Mouse (Mus musculus): ENCODE data around the gene Ccr3.
"Not testable (repeated sequence)": the region's sequence is repeated elsewhere in the genome, so short reads cannot be mapped to it uniquely, and the experiment has no call there.

The Ccr3 gene

DNA sequence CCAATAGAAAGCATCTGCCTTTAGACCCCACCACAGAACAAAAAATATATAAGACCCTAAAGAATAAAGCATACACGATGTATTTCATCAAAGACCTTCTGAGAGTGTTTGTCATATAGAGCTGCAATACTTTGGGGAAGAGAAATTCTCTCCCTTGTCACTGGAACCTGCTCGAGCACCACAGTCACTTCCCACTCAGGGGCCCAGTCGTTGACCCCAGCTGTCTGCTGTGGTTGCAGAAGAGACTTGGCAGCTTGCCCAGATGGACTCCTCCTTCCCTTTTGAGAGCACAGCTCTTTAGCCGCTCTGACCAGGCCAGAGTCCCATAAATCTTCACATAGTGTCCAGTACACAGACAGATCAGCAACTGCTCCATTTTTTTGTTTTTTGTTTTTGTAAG, 15.9 kb downstream of the Ccr3 start:
- in situ Hi-C loops (cut with MboI; ENCODE audit: low pct_unique_long_range_greater_than_20kb in 1 of 2, low sequenced_read_pairs in 2 of 2, unreplicated experiment in 1 of 2), result no loop called here

DNA sequence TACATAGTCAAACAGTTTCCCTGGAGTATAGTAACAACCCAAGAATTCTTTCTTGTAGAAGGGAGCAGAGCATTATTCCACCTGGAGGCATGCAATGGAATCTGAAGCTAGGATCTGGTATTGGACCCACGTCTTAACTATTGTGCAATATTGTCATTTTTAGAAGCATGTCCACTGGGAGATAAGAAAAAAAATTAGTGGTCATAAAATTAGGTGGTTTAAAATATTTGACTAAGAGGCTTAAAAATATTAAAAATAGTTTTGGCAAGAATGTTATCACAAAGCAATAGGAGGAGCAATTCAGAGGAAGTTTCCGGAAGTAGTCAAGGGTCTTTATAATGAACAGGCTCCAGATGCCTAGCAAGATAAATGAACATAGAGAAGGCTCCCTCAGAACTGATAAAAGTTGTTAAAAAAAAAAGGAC, 16.4 kb downstream of the Ccr3 start:
- in situ Hi-C loops (cut with MboI; ENCODE audit: low pct_unique_long_range_greater_than_20kb in 1 of 2, low sequenced_read_pairs in 2 of 2, unreplicated experiment in 1 of 2), result no loop called here

DNA sequence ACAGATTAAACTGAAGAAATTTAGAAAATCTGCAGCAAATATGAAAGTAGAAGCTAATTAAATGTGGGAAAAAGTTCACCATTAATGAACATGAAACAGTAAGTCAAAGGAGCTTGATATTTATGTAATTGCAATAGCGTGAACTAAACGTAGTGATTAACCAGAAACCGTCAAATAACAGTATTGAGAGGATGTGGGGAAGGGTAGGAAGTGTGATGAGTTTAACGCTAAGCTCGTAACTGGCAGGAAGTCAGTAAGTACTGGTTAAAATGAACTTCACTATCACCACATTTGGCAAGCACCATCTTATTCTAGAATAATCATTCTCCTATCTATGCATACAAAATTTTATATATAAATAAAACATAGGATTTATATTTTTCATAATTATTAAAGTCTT, 17.2 kb downstream of the Ccr3 start:
- in situ Hi-C loops (cut with MboI; ENCODE audit: low pct_unique_long_range_greater_than_20kb in 1 of 2, low sequenced_read_pairs in 2 of 2, unreplicated experiment in 1 of 2), result no loop called here

DNA sequence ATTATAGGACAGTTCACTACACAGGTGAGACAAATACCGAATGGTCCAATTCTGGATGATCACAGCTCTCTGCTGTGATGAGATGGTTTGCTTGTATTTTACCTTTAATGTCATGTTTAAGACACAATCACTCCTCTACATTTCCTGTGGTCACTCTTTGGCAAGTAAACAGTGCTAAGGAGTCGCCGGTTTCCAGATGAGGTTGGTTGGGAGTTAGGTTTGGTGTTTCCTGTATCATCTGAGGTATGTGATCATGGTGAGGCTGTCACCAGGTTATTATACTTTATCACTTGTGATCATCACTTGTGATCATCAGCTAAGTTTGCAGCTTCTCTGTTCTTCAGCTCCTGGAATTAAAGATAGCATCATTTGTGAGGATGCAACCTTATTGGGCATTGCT, 19.2 kb downstream of the Ccr3 start:
- in situ Hi-C loops (cut with MboI; ENCODE audit: low pct_unique_long_range_greater_than_20kb in 1 of 2, low sequenced_read_pairs in 2 of 2, unreplicated experiment in 1 of 2), result no loop called here

DNA sequence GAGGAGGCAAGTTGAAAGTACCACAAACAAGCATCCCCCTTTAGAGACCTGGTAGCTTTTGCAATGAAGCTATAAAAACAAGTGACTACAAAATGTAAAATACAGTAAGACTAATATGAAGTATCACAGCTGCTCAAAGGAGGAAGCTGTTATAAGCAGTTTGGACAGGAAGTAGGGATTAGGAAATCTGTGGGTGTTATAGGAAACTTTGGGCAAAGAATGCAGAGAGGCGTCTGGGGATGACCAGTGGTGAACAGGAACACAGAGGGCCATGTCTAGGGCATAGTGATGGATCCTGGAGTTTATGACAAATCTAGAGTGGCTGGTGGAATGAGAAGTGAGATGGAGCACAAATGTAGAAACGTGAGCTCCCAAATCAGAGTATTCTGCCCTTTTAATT, 31.8 kb downstream of the Ccr3 start:
- in situ Hi-C loops (cut with MboI; ENCODE audit: low pct_unique_long_range_greater_than_20kb in 1 of 2, low sequenced_read_pairs in 2 of 2, unreplicated experiment in 1 of 2), result no loop called here

DNA sequence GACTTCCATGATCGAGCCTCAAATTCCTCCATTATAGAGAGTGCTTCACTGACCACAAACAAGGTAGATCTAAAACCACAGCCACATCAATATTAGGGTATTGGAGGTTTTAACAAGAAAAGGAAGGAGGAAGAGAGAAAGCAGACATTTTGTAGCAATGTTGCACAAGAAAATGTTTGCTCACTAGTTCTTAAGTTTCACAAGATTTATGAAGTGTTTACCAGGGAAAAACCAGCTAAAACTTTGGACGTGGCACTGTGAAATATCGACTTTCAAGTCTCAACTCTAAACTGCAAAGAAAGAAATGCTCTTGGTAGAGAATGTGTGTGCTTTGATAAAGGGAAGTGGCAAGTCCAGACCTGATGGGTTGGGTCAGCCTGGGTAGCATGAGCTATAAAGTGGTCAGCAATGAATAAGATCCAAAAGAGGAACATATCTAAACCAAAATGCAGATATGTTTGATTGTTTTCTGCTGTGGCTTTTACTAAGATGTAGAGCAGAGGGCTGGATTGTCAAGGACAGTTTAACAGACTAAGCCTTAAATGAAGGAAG, 34.5 kb downstream of the Ccr3 start:
- in situ Hi-C loops (cut with MboI; ENCODE audit: low pct_unique_long_range_greater_than_20kb in 1 of 2, low sequenced_read_pairs in 2 of 2, unreplicated experiment in 1 of 2), result no loop called here

DNA sequence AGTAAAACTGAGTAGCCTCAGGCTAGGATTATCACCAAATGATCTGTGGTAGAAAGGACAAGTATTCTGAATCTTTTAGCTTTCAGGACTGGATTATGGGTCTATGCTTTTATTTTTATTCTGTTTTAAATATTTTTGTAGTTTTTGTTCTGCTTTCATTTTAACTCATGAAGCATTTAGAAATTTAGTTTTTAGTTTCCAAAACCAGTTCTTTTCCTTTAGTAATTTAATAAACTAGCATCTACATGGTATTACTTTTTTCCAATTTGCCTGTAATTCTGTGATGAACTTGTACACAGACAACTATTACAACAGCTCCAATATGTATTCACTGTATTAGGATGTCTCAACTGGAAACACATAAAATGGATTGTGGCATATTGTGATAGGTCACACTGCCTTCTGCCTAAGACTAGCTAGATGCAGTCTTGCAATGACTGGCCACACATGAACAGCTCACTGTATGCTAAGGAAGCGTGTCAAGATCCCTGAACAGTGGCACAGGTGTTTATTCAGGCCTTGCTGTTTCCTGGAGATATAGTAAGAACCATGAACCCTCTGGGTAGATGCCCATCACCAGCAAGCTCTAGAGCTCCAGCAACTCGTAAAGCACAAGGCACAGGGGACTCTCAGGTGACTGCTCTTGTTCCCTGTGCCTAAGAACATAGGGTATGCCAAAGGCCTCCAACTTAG, 38.0 kb downstream of the Ccr3 start:
- in situ Hi-C loops (cut with MboI; ENCODE audit: low pct_unique_long_range_greater_than_20kb in 1 of 2, low sequenced_read_pairs in 2 of 2, unreplicated experiment in 1 of 2), result no loop called here

DNA sequence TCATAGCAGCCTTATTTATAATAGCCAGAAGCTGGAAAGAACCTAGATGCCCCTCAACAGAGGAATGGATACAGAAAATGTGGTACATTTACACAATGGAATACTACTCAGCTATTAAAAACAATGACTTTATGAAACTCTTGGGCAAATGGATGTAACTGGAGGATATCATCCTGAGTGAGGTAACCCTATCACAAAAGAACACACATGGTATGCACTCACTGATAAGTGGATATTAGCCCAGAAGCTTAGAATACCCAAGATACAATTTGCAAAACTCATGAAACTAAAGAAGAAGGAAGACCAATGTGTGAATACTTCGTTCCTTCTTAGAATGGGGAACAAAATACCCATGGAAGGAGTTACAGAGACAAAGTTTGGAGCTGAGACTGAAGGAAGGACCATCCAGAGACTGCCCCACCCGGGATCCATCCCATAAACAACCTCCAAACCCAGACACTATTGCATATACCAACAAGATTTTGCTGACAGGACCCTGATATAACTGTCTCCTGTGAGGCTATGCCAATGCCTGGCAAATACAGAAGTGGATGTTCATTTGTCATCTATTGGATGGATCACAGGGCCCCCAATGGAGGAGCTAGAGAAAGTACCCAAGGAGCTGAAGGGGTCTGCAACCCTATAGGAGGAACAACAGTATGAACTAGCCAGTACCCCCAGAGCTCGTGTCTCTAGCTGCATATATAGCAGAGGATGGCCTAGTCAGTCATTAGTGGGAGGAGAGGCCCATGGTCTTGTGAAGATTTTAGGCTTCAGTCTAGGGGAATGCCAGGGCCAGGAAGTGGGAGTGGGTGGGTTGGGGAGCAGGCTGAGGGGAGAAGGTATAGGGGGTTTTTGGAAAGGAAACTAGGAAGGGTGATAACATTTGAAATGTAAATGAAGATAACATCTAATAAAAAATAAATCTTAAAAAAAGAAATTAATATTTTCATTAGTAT, 40.0 kb downstream of the Ccr3 start:
- in situ Hi-C loops (cut with MboI; ENCODE audit: low pct_unique_long_range_greater_than_20kb in 1 of 2, low sequenced_read_pairs in 2 of 2, unreplicated experiment in 1 of 2), result not testable (repeated sequence)

DNA sequence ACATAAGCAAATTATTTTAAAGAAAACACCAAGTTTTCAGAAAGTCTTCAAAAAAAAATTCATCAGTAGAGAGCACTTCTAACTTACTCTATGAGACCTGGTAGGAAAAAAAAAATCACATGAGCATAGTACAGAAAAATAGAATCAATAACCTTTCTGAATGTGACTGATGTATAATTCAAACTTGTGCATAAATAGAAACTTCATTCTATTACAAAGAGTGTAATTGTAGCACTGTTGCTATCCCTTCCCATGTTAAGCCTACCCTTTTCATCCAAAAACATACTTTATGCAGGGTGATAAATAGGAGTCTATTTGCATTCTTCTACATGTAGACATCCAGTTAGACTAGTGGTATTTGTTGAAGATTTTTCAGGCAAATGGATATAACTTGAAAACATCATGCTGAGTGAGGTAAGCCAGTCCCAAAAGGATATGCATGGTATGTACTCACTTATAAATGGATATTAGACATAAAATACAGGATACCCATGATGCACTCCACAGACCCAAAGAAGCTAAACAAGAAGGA, 44.9 kb downstream of the Ccr3 start:
- in situ Hi-C loops (cut with MboI; ENCODE audit: low pct_unique_long_range_greater_than_20kb in 1 of 2, low sequenced_read_pairs in 2 of 2, unreplicated experiment in 1 of 2), result no loop called here

DNA sequence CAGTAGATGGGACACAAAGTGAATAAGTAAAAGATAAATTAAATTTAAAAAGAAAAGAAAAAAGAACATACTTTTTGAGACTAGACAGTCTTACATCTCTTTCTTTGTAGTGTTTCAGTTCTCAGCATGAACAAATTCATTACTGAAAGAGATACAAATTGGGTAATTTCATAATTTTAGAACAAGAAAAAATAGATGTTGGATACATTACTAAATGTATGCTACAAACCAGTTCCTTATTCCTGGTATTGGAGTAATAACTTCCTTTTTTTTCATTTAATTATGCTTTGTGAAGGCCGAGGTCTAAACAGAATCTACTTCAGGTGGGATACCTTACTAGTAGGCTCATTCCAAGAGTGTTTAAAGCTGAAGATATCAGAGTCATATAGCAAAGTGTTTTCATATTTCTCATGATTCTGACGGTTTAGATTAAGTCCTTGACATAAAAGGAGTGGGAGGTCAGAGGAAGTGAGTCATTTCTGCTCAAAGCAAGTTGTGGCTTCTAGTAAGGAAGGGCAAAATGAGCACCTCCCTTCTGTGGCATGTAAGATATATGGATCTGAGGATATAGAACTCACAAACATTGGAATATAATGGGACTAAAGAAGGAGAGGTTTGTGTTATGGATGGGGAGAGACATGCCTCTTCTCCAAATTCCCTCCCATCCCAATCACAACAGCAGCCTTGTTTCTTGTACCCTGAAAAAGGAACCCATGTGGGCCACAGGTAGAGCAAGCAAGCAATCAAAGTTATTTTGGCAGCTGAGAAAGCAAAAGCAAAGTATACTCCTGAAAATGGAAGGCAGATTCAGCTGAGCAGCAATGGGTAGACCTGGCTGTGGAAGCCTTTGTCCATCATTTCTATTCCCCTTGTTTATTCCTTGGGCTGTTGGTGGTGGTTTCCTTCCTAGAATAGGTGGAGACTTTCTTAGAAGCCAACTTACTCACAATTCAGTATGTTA, 46.6 kb downstream of the Ccr3 start:
- in situ Hi-C loops (cut with MboI; ENCODE audit: low pct_unique_long_range_greater_than_20kb in 1 of 2, low sequenced_read_pairs in 2 of 2, unreplicated experiment in 1 of 2), result no loop called here

DNA sequence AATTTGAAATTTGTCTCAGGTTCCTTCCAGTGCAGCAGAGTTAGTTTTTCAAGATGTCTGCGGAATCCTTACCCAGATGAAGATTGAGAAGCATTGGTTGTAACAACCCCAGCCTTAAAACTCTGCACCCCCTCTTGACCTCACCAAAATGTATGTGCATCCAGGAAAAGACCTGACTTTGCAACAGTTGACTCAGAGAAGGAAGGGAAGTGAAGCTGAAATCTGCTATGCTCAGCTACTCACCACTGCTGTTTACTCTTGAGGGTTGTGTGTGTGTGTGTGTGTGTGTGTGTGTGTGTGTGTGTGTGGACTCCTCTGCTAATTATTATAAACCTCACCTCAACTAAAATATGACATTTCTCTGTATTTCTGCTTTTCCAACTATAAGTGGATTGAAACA, 49.7 kb downstream of the Ccr3 start:
- in situ Hi-C loops (cut with MboI; ENCODE audit: low pct_unique_long_range_greater_than_20kb in 1 of 2, low sequenced_read_pairs in 2 of 2, unreplicated experiment in 1 of 2), result no loop called here

DNA sequence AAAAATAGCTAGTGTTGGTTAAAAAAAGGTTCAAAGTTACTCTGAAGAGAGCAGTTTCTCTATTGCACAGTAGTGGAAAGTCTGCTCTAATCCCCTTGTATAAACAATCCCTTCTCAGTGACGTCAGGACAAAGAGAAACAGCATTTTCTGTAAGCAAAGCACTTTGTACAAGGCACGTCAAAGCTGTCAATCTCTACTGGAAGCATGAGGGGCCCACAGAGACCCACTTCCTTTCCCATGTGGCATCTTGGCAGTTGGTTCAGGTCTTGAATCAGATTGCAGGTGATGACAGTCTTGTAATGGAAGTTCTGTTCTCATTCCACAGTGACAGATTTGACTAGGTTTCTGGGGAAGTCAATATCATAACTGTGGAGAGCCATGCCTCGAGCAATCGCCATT, 58.0 kb downstream of the Ccr3 start:
- in situ Hi-C loops (cut with MboI; ENCODE audit: low pct_unique_long_range_greater_than_20kb in 1 of 2, low sequenced_read_pairs in 2 of 2, unreplicated experiment in 1 of 2), result no loop called here

DNA sequence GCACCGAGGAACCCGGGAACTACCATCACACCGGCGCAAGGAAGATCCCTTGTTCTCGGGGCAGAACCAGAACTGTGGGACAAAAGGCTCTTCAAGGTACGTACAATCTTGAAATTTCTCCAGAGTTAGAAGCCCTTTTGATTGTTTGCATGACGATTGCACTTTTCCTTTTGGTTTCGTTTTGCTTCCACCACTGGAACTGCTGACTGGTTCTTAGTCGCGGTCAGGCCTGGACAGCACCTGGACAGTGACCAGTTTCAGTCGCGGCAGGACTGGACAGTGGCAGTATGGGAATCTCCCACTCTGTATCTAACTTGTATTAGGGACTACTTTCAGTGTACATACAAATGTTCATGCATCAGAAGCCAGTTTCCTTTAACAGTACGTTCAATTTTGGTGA, 58.7 kb downstream of the Ccr3 start:
- in situ Hi-C loops (cut with MboI; ENCODE audit: low pct_unique_long_range_greater_than_20kb in 1 of 2, low sequenced_read_pairs in 2 of 2, unreplicated experiment in 1 of 2), result not testable (repeated sequence)

Data from mouse embryonic stem cell (cell line).